Mouse (Mus musculus) stomach, embryonic 14.5 days (tissue): ENCODE measurements at regions not wholly inside any gene's neighbourhood (a gene's known extent, or its start where the extent isn't known, plus 50 kb on each side); places are given as distances from the start of the nearest gene placed in this dataset.
A peak's percentile ranks its signal among the peaks of the same experiment; 100 is the strongest.

Experiments used
- ATAC-seq: fragments of 200-750 bp; cut with Nextera tagmentation; 2 replicates; pipeline ENCODE4 v1.8.0; 2017; ENCODE audit warnings: low read depth, moderate TSS enrichment; ENCODE audit not compliant: insufficient number of reproducible peaks, insufficient read depth, low FRiP score
- H3K27ac ChIP-seq: fragments of 300-500 bp; sonication (generic); 2 replicates; pipeline ENCODE4 v1.5.1; 2014; ENCODE audit warnings: mild to moderate bottlenecking, low read length, moderate library complexity, mixed read lengths
- H3K27me3 ChIP-seq: fragments of 300-500 bp; sonication (generic); 2 replicates; pipeline ENCODE4 v1.6.1; 2014; ENCODE audit warnings: low read length, control low read depth, mixed read lengths; ENCODE audit not compliant: control insufficient read depth, insufficient read depth
- H3K36me3 ChIP-seq: fragments of 300-500 bp; sonication (generic); 2 replicates; pipeline ENCODE4 v1.6.1; 2014; ENCODE audit warnings: mild to moderate bottlenecking, control low read depth, low read length, moderate library complexity, mixed read lengths; ENCODE audit not compliant: control insufficient read depth, insufficient read depth
- H3K4me1 ChIP-seq: fragments of 300-500 bp; sonication (generic); 2 replicates; pipeline ENCODE4 v1.6.1; 2014; ENCODE audit warnings: low read length, control low read depth, mixed read lengths; ENCODE audit not compliant: control insufficient read depth, insufficient read depth
- H3K4me2 ChIP-seq: fragments of 300-500 bp; sonication (generic); replicated peaks from 2 replicates; pipeline ENCODE4 v1.6.1; 2014; ENCODE audit warnings: low read depth, low read length, control low read depth
- H3K4me3 ChIP-seq: fragments of 300-500 bp; sonication (generic); 2 replicates; pipeline ENCODE4 v1.5.1; 2014; ENCODE audit warnings: low read depth, low read length, control low read depth
- H3K9ac ChIP-seq: fragments of 300-500 bp; sonication (generic); replicated peaks from 2 replicates; pipeline ENCODE4 v1.6.1; 2014; ENCODE audit warnings: low read depth, mild to moderate bottlenecking, control low read depth, low read length, moderate library complexity, mixed read lengths
- H3K9me3 ChIP-seq: fragments of 300-500 bp; sonication (generic); 2 replicates; pipeline ENCODE4 v1.6.1; 2016; ENCODE audit warnings: low read depth, low read length, control low read depth; ENCODE audit not compliant: control insufficient read depth
- WGBS: fragments of 180-500 bp; shearing (Covaris S2); extraction: QIAGEN DNeasy Blood & Tissue Kit; methylation state at CpG from one replicate; pipeline ENCODE4 v1.1.7; 2014; 5-methylcytosine and 5-hydroxymethylcytosine counted together

DNA sequence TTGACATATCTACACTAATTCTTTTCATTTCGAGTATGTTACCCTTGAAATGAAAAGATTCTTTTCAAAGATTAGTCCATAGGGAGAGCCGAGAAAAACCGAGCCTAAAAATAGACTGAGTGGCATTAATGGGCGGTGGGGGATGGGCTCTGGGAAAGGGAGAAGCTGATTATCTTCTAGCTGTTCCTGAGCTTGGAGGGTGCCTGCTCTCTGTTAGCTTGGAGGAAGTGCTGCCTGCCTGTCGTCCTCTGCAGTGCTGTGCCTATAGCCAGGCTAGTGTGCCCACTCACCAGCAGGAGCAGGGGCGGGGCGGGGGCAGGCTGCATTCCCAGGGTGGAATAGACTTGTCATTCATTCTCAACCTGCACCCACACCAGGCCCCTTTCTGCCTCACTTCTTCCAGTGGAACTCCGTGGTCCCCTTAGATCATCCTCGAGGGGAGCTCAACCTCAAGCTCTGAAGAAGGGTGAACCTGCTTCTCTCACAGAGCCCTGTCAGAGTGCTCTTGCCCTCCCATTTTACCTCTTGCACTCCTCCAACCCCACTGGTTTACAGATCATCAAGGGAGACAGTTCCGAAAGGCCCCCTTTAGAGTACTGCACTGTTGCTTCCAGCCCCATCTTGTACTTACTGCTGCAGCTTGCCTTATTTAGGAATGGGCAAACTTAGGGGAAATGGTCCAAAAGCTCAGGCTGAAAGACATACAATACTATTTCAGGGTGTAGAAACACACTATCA lies 76.6 kb upstream of the Lmo2 start:
- 0 out of 2 replicates have a peak, but pooled peaks cover 4% of the 10 kb centered on the region for H3K4me1 ChIP-seq
- no peak overlapping the region for H3K27ac ChIP-seq
- WGBS: 32% methylated on average over 10 of the region's 10 CpGs
- ATAC-seq: peak; percentile 53; the same call in 1 of the 2 replicates
- H3K27me3 ChIP-seq: no peaks in the 10 kb centered on the region
- no peak overlapping the region for H3K4me3 ChIP-seq
- no peaks in the 10 kb centered on the region for H3K36me3 ChIP-seq
- H3K4me2 ChIP-seq: no peak overlapping the region
- no peak overlapping the region for H3K9ac ChIP-seq
- no peaks in the 10 kb centered on the region for H3K9me3 ChIP-seq

- H3K36me3 ChIP-seq: no peaks in the 10 kb centered on the region
- ATAC-seq: no peak
- WGBS: 47% methylated on average over 10 of the region's 10 CpGs
Observed at GRCm38 (mm10) chr2:103884926-103885325, 72.9 kb upstream of the Lmo2 start.

DNA sequence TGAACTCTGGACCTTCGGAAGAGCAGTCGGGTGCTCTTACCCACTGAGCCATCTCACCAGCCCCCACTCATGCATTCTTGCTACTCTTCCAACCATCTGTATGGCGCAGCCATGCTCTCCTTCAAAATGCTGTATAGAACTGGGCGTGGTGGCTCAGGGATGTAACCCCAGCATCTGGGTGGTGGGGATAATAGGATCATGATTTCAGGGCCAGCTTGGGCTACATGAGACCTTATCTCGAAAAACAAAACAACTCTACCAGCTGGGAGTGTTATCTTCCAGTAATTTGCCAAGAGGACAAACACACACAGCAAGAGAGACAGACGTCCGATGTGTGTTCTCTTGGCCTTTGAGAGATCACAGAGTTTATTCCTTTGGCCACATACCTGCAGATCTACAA lies 69.8 kb upstream of the Lmo2 start:
- H3K27me3 ChIP-seq: no peaks in the 10 kb centered on the region
- no peak overlapping the region for H3K4me2 ChIP-seq
- WGBS: 88% methylated on average over 7 of the region's 7 CpGs
- H3K9ac ChIP-seq: no peak overlapping the region
- no peaks in the 10 kb centered on the region for H3K4me1 ChIP-seq
- ATAC-seq: no peak
- H3K36me3 ChIP-seq: no peaks in the 10 kb centered on the region
- H3K27ac ChIP-seq: no peak overlapping the region
- H3K4me3 ChIP-seq: no peak overlapping the region
- no peaks in the 10 kb centered on the region for H3K9me3 ChIP-seq

More at GRCm38 (mm10) chr2:103884926-103885325, 72.9 kb upstream of the Lmo2 start:
- no peaks in the 10 kb centered on the region for H3K27me3 ChIP-seq
- H3K4me2 ChIP-seq: no peak overlapping the region
- H3K4me3 ChIP-seq: no peak overlapping the region
- H3K9me3 ChIP-seq: no peaks in the 10 kb centered on the region
- no peak overlapping the region for H3K27ac ChIP-seq
- H3K9ac ChIP-seq: no peak overlapping the region
- 0 out of 2 replicates have a peak, but pooled peaks cover 4% of the 10 kb centered on the region for H3K4me1 ChIP-seq

- Histone ChIP-seq H3K4me1 (no peaks in the 10 kb centered on the region), H3K9ac (no peak overlapping the region), H3K4me3 (no peak overlapping the region), H3K27ac (no peak overlapping the region), H3K4me2 (no peak overlapping the region), H3K36me3 (no peaks in the 10 kb centered on the region), H3K27me3 (no peaks in the 10 kb centered on the region), H3K9me3 (no peaks in the 10 kb centered on the region)
- ATAC-seq: no peak
- 14% methylated on average over 9 of the region's 9 CpGs for WGBS
Observed at GRCm38 (mm10) chr2:103891240-103891767, 66.5 kb upstream of the Lmo2 start.

DNA sequence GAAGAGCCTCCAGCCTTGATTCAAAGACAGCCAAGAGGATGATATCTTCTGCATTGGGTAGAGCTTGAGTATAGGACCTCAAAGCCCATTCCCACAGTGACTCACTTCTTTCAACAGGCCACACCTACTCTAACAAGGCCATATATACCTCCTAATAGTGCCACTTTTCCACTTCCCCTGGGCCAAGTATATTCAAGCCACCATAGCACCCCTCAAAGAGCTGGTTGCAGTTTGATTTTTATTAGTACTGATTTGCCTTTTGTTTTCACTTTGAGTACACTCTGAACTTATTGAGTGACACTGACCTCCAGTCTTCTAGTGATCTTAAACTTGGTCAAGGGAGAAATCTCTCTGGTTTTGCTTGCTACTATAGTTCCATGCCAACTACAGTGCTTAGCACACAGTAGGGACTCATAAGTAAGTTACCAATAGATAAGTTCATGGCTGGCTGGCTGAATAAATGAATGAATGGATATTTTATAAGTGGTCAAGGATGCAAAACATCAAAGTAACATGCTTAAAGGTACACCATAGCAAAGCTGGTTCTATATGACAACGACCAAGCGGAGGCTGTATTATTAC lies 64.5 kb upstream of the Lmo2 start:
- H3K27me3 ChIP-seq: no peaks in the 10 kb centered on the region
- H3K4me1 ChIP-seq: no peaks in the 10 kb centered on the region
- no peak overlapping the region for H3K4me2 ChIP-seq
- WGBS: 87% methylated on average over 2 of the region's 2 CpGs
- H3K9me3 ChIP-seq: no peaks in the 10 kb centered on the region
- no peak overlapping the region for H3K4me3 ChIP-seq
- no peak overlapping the region for H3K27ac ChIP-seq
- no peaks in the 10 kb centered on the region for H3K36me3 ChIP-seq
- no peak overlapping the region for H3K9ac ChIP-seq
- ATAC-seq: no peak

DNA sequence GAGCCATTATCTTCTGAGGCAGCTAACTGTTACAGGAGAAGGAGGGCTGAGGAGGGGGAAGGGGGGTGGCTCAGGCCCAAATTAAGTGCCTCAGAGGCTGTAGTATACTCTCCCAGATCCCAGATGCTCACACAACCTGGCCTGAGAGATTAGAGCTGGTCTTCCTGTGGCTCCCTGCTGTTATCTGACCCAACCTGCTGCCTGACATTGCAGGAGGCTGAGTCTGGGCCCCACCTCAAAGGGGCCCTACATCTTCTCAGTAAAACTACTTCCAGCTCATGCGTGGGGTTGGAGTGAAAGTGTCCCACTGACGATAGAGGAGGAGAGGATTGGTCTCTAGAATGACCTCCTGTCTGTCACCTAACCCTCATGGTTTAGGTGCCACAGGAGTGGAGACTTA lies 64.0 kb upstream of the Lmo2 start:
- ATAC-seq: peak; percentile 88; the same call in 1 of the 2 replicates
- H3K9ac ChIP-seq: no peak overlapping the region
- no peaks in the 10 kb centered on the region for H3K9me3 ChIP-seq
- no peaks in the 10 kb centered on the region for H3K27me3 ChIP-seq
- 51% methylated on average over 2 of the region's 2 CpGs for WGBS
- no peaks in the 10 kb centered on the region for H3K4me1 ChIP-seq
- H3K27ac ChIP-seq: no peak overlapping the region
- H3K4me2 ChIP-seq: no peak overlapping the region
- no peak overlapping the region for H3K4me3 ChIP-seq
- no peaks in the 10 kb centered on the region for H3K36me3 ChIP-seq

DNA sequence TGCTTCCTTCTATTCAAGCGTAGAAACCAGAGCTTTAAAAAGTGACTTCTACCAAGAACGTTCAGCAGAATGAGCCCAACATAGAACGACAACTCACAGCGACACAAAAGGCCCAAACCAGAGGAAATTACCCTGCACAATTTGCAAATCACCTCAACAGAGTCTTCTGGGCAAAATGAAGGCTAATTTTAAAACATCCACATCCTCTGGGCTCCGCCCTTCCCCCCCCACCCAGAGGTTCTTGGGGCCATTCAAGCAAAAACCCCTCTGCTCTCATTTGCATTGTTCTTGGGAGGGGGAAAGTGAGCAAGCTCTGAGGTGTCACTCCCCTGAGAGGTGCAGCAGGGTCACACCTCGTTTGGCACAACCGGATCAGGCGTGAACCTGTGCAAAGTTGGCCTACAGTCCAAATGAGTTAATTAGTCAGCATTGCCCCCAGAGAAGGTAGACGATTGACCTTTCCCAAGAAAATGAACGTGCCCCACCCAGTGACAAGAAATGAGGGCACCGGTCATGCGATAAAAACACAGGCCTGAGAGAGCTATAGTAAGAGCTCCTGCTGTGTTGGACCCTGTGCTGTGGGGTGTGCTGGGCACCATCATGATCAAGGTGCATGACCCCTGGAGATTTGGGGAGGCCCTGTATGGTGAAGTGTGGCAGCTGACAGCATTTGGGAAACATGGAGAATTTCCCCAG lies 62.7 kb upstream of the Lmo2 start:
- 65% methylated on average over 12 of the region's 12 CpGs for WGBS
- H3K4me1 ChIP-seq: no peaks in the 10 kb centered on the region
- no peak overlapping the region for H3K9ac ChIP-seq
- no peak for ATAC-seq
- no peak overlapping the region for H3K27ac ChIP-seq
- no peaks in the 10 kb centered on the region for H3K9me3 ChIP-seq
- no peak overlapping the region for H3K4me3 ChIP-seq
- no peaks in the 10 kb centered on the region for H3K36me3 ChIP-seq
- H3K4me2 ChIP-seq: no peak overlapping the region
- no peaks in the 10 kb centered on the region for H3K27me3 ChIP-seq

DNA sequence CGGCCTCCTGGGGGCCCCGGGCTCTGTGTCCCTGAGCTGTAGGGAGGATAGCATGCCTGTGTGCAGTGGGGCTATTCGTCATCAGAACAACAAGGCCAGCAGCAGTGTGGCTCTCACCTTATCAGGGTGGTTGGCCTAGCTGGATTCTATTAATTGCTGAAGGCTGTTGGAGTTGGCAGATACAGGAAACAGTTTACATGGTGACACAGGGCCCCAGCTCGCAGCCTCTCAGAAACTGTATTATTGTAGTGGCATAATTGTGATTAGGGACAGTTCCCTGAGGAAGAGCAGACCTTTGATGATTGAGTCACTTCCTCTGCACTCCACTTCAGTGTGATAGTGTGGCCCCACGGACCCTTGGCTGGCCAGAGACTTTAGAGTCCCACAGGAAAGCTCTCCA lies 61.6 kb upstream of the Lmo2 start:
- ATAC-seq: peak; percentile 53; the same call in 1 of the 2 replicates
- WGBS: 37% methylated on average over 5 of the region's 5 CpGs
- no peak overlapping the region for H3K27ac ChIP-seq

More for the DNA sequence above, 61.6 kb upstream of the Lmo2 start:
- no peaks in the 10 kb centered on the region for H3K4me1 ChIP-seq
- H3K9ac ChIP-seq: no peak overlapping the region
- H3K36me3 ChIP-seq: no peaks in the 10 kb centered on the region
- H3K4me2 ChIP-seq: no peak overlapping the region
- H3K4me3 ChIP-seq: no peak overlapping the region
- H3K27me3 ChIP-seq: no peaks in the 10 kb centered on the region
- H3K9me3 ChIP-seq: no peaks in the 10 kb centered on the region
